Comparison of ENCODE assay signal across 10 mouse cellular contexts in genomic region chr11:76917230-76917548, GRCm38 (mm10). TPM values are rescaled to one million over a fixed set of nuclear protein-coding genes. Genes with fewer than 3 reads are reported as not detected.
DNase-seq lines count a peak whose midpoint lies in the region; ATAC-seq and TF ChIP-seq lines count a peak whose summit lies in the region.
"Had no signal": no experiment of that assay in that cellular context is flagged by ENCODE, and none has a peak within 500 bp of the region (broad histone marks: within the 10 kb centered on the region; RNA-seq: fewer than 3 reads in every experiment).

No protein-coding gene starts in this region.

- peak overlapping the region; percentile 19 for H3K4me2 ChIP-seq in heart, embryonic 14.5 days (ENCODE audit: low read length)
- H3K4me2 ChIP-seq in midbrain, embryonic 13.5 days (replicated peaks) = 0 out of 2 replicates have a peak overlapping the region, but pooled peaks have one; percentile 3
- no peak overlapping the region for H3K4me2 ChIP-seq in midbrain, embryonic 11.5 days
- no peak overlapping the region for H3K4me2 ChIP-seq in stomach, postnatal 0 days (replicated peaks; ENCODE audit: low read depth)
- H3K4me2 ChIP-seq: midbrain, embryonic 15.5 days had no signal

- no peak for TF ChIP-seq CTCF in heart, adult 2 months (IDR thresholded peaks at IDR 0.05)
- TF ChIP-seq CTCF in stomach, postnatal 0 days (IDR thresholded peaks at IDR 0.05; ENCODE audit: low read depth) = no peak

- H3K27ac ChIP-seq in heart, embryonic 14.5 days (replicated peaks in 1 of 2; ENCODE audit: control insufficient read depth in 1 of 2, insufficient read depth in 1 of 2, low read depth in 2 of 2, low read length in 2 of 2) = no peak overlapping the region
- H3K27ac ChIP-seq in heart, adult 2 months = no peak overlapping the region
- H3K27ac ChIP-seq in midbrain, embryonic 13.5 days = no peak overlapping the region
- no peak overlapping the region for H3K27ac ChIP-seq in midbrain, embryonic 11.5 days (ENCODE audit: low read depth, low read length)
- H3K27ac ChIP-seq in limb, embryonic 10.5 days = peak overlapping the region; percentile 65; the same call in 1 of the 2 replicates
- H3K27ac ChIP-seq in stomach, postnatal 0 days (replicated peaks) = peak overlapping the region; percentile 63; the same call in 1 of the 2 replicates
- H3K27ac ChIP-seq: midbrain, embryonic 15.5 days had no signal

- no peak overlapping the region for H3K4me3 ChIP-seq in heart, embryonic 14.5 days (ENCODE audit: control insufficient read depth in 1 of 2, insufficient read depth in 1 of 2, low read depth in 1 of 2, low read length in 2 of 2)
- H3K4me3 ChIP-seq in heart, adult 2 months = no peak overlapping the region
- H3K4me3 ChIP-seq in midbrain, embryonic 13.5 days (replicated peaks) = no peak overlapping the region
- H3K4me3 ChIP-seq in midbrain, embryonic 11.5 days (ENCODE audit: low read depth, low read length) = no peak overlapping the region
- peak overlapping the region; percentile 32 for H3K4me3 ChIP-seq in limb, embryonic 10.5 days
- no peak overlapping the region for H3K4me3 ChIP-seq in stomach, postnatal 0 days (ENCODE audit: low read depth, low read length)
- H3K4me3 ChIP-seq: midbrain, embryonic 15.5 days had no signal

- no peak overlapping the region for H3K9ac ChIP-seq in heart, embryonic 14.5 days (ENCODE audit: low read length)
- no peak overlapping the region for H3K9ac ChIP-seq in heart, adult 2 months (ENCODE audit: low read depth, low read length)
- no peak overlapping the region for H3K9ac ChIP-seq in midbrain, embryonic 13.5 days (replicated peaks)
- H3K9ac ChIP-seq in midbrain, embryonic 11.5 days (ENCODE audit: low read length) = no peak overlapping the region
- no peak overlapping the region for H3K9ac ChIP-seq in stomach, postnatal 0 days (ENCODE audit: low read length)
- H3K9ac ChIP-seq: midbrain, embryonic 15.5 days had no signal

- H3K4me1 ChIP-seq in heart, embryonic 14.5 days (ENCODE audit: control insufficient read depth in 2 of 2, insufficient read depth in 2 of 2, low read length in 2 of 2) = peaks cover 3 to 12% of the 10 kb centered on the region in 2 experiments
- peaks cover 2% of the 10 kb centered on the region for H3K4me1 ChIP-seq in heart, adult 2 months (ENCODE audit: control insufficient read depth, insufficient read depth, low read length)
- 0 out of 2 replicates have a peak, but pooled peaks cover 6% of the 10 kb centered on the region for H3K4me1 ChIP-seq in midbrain, embryonic 13.5 days (replicated peaks)
- H3K4me1 ChIP-seq in midbrain, embryonic 11.5 days (ENCODE audit: control insufficient read depth, insufficient read depth, low read length) = no peaks in the 10 kb centered on the region
- peaks cover 59% of the 10 kb centered on the region for H3K4me1 ChIP-seq in limb, embryonic 10.5 days
- no peaks in the 10 kb centered on the region; the same call in 1 of the 2 replicates for H3K4me1 ChIP-seq in stomach, postnatal 0 days (replicated peaks; ENCODE audit: control insufficient read depth, insufficient read depth)

- no peak for TF ChIP-seq POLR2A in heart, adult 2 months (IDR thresholded peaks at IDR 0.05; ENCODE audit: insufficient read depth, low read depth, low read length)

- H3K36me3 ChIP-seq in heart, embryonic 14.5 days (ENCODE audit: control insufficient read depth, insufficient read depth, low read length) = no peaks in the 10 kb centered on the region
- no peaks in the 10 kb centered on the region for H3K36me3 ChIP-seq in heart, adult 2 months (ENCODE audit: control insufficient read depth, insufficient read depth, low read length)
- H3K36me3 ChIP-seq in midbrain, embryonic 13.5 days = no peaks in the 10 kb centered on the region
- no peaks in the 10 kb centered on the region for H3K36me3 ChIP-seq in midbrain, embryonic 11.5 days (ENCODE audit: control insufficient read depth, insufficient read depth, low read length)
- no peaks in the 10 kb centered on the region for H3K36me3 ChIP-seq in limb, embryonic 10.5 days
- H3K36me3 ChIP-seq in stomach, postnatal 0 days (ENCODE audit: control insufficient read depth, insufficient read depth, low read length) = no peaks in the 10 kb centered on the region
- H3K36me3 ChIP-seq: midbrain, embryonic 15.5 days had no signal

- DNase-seq in heart, adult 2 months = no peak
- no peak for DNase-seq in midbrain, embryonic 11.5 days (ENCODE audit: low spot score, missing footprints)
- no peak for DNase-seq in limb, embryonic 10.5 days (ENCODE audit: low spot score)
- no peak for DNase-seq in stomach, postnatal 0 days (ENCODE audit: low spot score)
- DNase-seq in gastrocnemius, postnatal 14 days = no peak
- no peak for DNase-seq in left cerebral cortex, adult 9 months (ENCODE audit: low spot score in 2 of 2)
- DNase-seq: thymus, adult 2 months had no signal

- WGBS in heart, embryonic 14.5 days = 54% methylated on average over 3 of the region's 3 CpGs
- 62% methylated on average over 3 of the region's 3 CpGs for WGBS in heart, adult 2 months
- 65% methylated on average over 3 of the region's 3 CpGs for WGBS in midbrain, embryonic 13.5 days
- 43% methylated on average over 3 of the region's 3 CpGs for WGBS in midbrain, embryonic 11.5 days
- 56% methylated on average over 3 of the region's 3 CpGs for WGBS in limb, embryonic 10.5 days
- WGBS in stomach, postnatal 0 days = 40% methylated on average over 3 of the region's 3 CpGs

- TF ChIP-seq EP300 in heart, adult 2 months (IDR thresholded peaks at IDR 0.05; ENCODE audit: insufficient read depth, low read depth, low read length) = no peak
- no peak for TF ChIP-seq EP300 in stomach, postnatal 0 days (optimal IDR thresholded peaks at IDR 0.05)

- H3K9me3 ChIP-seq in heart, embryonic 14.5 days (ENCODE audit: control insufficient read depth, low read length) = no peaks in the 10 kb centered on the region
- no peaks in the 10 kb centered on the region for H3K9me3 ChIP-seq in midbrain, embryonic 13.5 days
- H3K9me3 ChIP-seq in midbrain, embryonic 11.5 days (ENCODE audit: control insufficient read depth, low read length) = no peaks in the 10 kb centered on the region
- no peaks in the 10 kb centered on the region for H3K9me3 ChIP-seq in limb, embryonic 10.5 days (replicated peaks)
- no peaks in the 10 kb centered on the region for H3K9me3 ChIP-seq in stomach, postnatal 0 days (ENCODE audit: control insufficient read depth, low read length)
- H3K9me3 ChIP-seq: midbrain, embryonic 15.5 days had no signal

- no peaks in the 10 kb centered on the region for H3K27me3 ChIP-seq in heart, embryonic 14.5 days (ENCODE audit: control insufficient read depth, insufficient read depth, low read length)
- H3K27me3 ChIP-seq in heart, adult 2 months (ENCODE audit: control insufficient read depth, insufficient read depth, low read length) = no peaks in the 10 kb centered on the region
- H3K27me3 ChIP-seq in midbrain, embryonic 13.5 days = no peaks in the 10 kb centered on the region
- H3K27me3 ChIP-seq in midbrain, embryonic 11.5 days (ENCODE audit: control insufficient read depth, insufficient read depth, low read length) = no peaks in the 10 kb centered on the region
- no peaks in the 10 kb centered on the region for H3K27me3 ChIP-seq in limb, embryonic 10.5 days (ENCODE audit: low read depth, poor library complexity, severe bottlenecking)
- H3K27me3 ChIP-seq in stomach, postnatal 0 days (ENCODE audit: control insufficient read depth, insufficient read depth, low read length) = no peaks in the 10 kb centered on the region
- H3K27me3 ChIP-seq: midbrain, embryonic 15.5 days had no signal

- intact Hi-C loops in heart, adult 2 months (cut with DNase I) = no loop called here
- intact Hi-C loops in gastrocnemius, postnatal 14 days (cut with DNase I; ENCODE audit: low total_unique reads) = no loop called here

- ATAC-seq in heart, embryonic 14.5 days (ENCODE audit: insufficient number of reproducible peaks, insufficient read depth, low FRiP score, low read depth) = no peak
- no peak for ATAC-seq in midbrain, embryonic 13.5 days
- ATAC-seq in midbrain, embryonic 11.5 days (ENCODE audit: low FRiP score) = no peak
- no peak for ATAC-seq in stomach, postnatal 0 days (ENCODE audit: low FRiP score, low TSS enrichment)
- ATAC-seq: midbrain, embryonic 15.5 days had no signal

- no peaks in the 10 kb centered on the region for H3K79me2 ChIP-seq in heart, adult 2 months (replicated peaks; ENCODE audit: control insufficient read depth, insufficient read depth, low read length)

RNA-seq across cellular contexts. Expression of gene Blmh, which starts 7.4 kb away (rescaled TPM):
- 84.8 and 89.7 TPM in 2 replicates for polyA plus RNA-seq in heart, embryonic 14.5 days (2014; fragmentation: Nextera tagmentation; extraction: Ambion mirVana)
- 10 to 100 TPM; 27.6 to 32.7 TPM for total RNA-seq in heart, adult 2 months (2021)
- polyA plus RNA-seq in heart, adult 2 months (2012; rRNA removed) = 12.9 and 18.4 TPM in 2 replicates
- 163 and 172 TPM in 2 replicates for polyA plus RNA-seq in midbrain, embryonic 13.5 days (2015; fragmentation: Nextera tagmentation; extraction: Ambion mirVana)
- 183 and 197 TPM in 2 replicates for polyA plus RNA-seq in midbrain, embryonic 11.5 days (2014; fragmentation: Nextera tagmentation; extraction: Ambion mirVana)
- 200 and 201 TPM in 2 replicates for polyA plus RNA-seq in limb, embryonic 10.5 days (2016; fragmentation: Nextera tagmentation; extraction: Ambion mirVana)
- polyA plus RNA-seq in stomach, postnatal 0 days (2015; fragmentation: Nextera tagmentation; extraction: Ambion mirVana) = 118 TPM in 2 replicates
- 10 to 100 TPM; 38.8 to 41.7 TPM for total RNA-seq in gastrocnemius, postnatal 14 days (2021)

RNA-seq across cellular contexts. Expression of gene Tmigd1, which starts 15.2 kb away (rescaled TPM):
- polyA plus RNA-seq in heart, embryonic 14.5 days (2014; fragmentation: Nextera tagmentation; extraction: Ambion mirVana) = 0.39 TPM in 1 of 2 replicates, not detected in the other
- under 1 TPM; 0.47 to 0.57 TPM for total RNA-seq in heart, adult 2 months (2021)
- polyA plus RNA-seq in heart, adult 2 months (2012; rRNA removed) = 0.16 and 0.20 TPM in 2 replicates
- polyA plus RNA-seq in midbrain, embryonic 13.5 days (2015; fragmentation: Nextera tagmentation; extraction: Ambion mirVana) = not detected in 2 replicates
- not detected in 2 replicates for polyA plus RNA-seq in midbrain, embryonic 11.5 days (2014; fragmentation: Nextera tagmentation; extraction: Ambion mirVana)
- 0.10 and 0.14 TPM in 2 replicates for polyA plus RNA-seq in limb, embryonic 10.5 days (2016; fragmentation: Nextera tagmentation; extraction: Ambion mirVana)
- polyA plus RNA-seq in stomach, postnatal 0 days (2015; fragmentation: Nextera tagmentation; extraction: Ambion mirVana) = 1.7 and 1.9 TPM in 2 replicates
- total RNA-seq in gastrocnemius, postnatal 14 days (2021) = under 1 TPM; 0.24 to 0.45 TPM
- polyA plus RNA-seq: midbrain, embryonic 15.5 days had no signal

Comparison
In these comparisons a context has a peak if more than half of its experiments do, and no peak if none do; other contexts are left out.
1. H3K4me2 ChIP-seq: peak in heart, embryonic 14.5 days (single experiment) and midbrain, embryonic 13.5 days (single experiment); none in midbrain, embryonic 11.5 days (single experiment) and stomach, postnatal 0 days (single experiment).
2. H3K27ac ChIP-seq: peak in limb, embryonic 10.5 days (single experiment) and stomach, postnatal 0 days (single experiment); none in heart, embryonic 14.5 days (0 of 2), heart, adult 2 months (single experiment), midbrain, embryonic 13.5 days (single experiment) and midbrain, embryonic 11.5 days (single experiment).